Mouse (Mus musculus) forebrain, embryonic 14.5 days (tissue): ENCODE measurements around the gene Bmpr1b. TPM values are rescaled to one million over a fixed set of nuclear protein-coding genes. Genes with fewer than 3 reads are reported as not detected.

Source experiments
- ATAC-seq: fragments of 200-750 bp; cut with Nextera tagmentation; 2 replicates; pipeline ENCODE4 v1.8.0; 2017; ENCODE audit warnings: mild to moderate bottlenecking, moderate library complexity
- DNase-seq: peaks from one replicate; pipeline ENCODE4 v3.0.0-alpha.2; 2015; ENCODE audit warnings: low spot score
- H3K27ac ChIP-seq: fragments of 300-500 bp; sonication (generic); 2 replicates; pipeline ENCODE4 v1.5.1; 2014; ENCODE audit warnings: low read depth, mild to moderate bottlenecking, control low read depth, low read length, moderate library complexity
- H3K27me3 ChIP-seq: fragments of 300-500 bp; sonication (generic); replicated peaks from 2 replicates; pipeline ENCODE4 v1.6.1; 2014; ENCODE audit warnings: low read length, control low read depth, mixed read lengths; ENCODE audit not compliant: control insufficient read depth, insufficient read depth
- H3K36me3 ChIP-seq: fragments of 300-500 bp; sonication (generic); 2 replicates; pipeline ENCODE4 v1.6.1; 2014; ENCODE audit warnings: low read length, control low read depth; ENCODE audit not compliant: control insufficient read depth, insufficient read depth
- H3K4me1 ChIP-seq: fragments of 300-500 bp; sonication (generic); 2 replicates; pipeline ENCODE4 v1.6.1; 2014; ENCODE audit warnings: antibody characterized with exemption, low read length, control low read depth; ENCODE audit not compliant: control insufficient read depth, insufficient read depth
- H3K4me2 ChIP-seq: fragments of 300-500 bp; sonication (generic); 2 replicates; pipeline ENCODE4 v1.6.1; 2014; ENCODE audit warnings: mild to moderate bottlenecking, control low read depth, low read length
- H3K4me3 ChIP-seq: fragments of 300-500 bp; sonication (generic); 2 replicates; pipeline ENCODE4 v1.5.1; 2014; ENCODE audit warnings: low read depth, low read length, control low read depth
- H3K9ac ChIP-seq: fragments of 300-500 bp; sonication (generic); 2 replicates; pipeline ENCODE4 v1.6.1; 2014; ENCODE audit warnings: mild to moderate bottlenecking, low read length, control low read depth, moderate library complexity
- H3K9me3 ChIP-seq: fragments of 300-500 bp; sonication (generic); replicated peaks from 2 replicates; pipeline ENCODE4 v1.6.1; 2016; ENCODE audit warnings: low read length, control low read depth, mixed read lengths; ENCODE audit not compliant: control insufficient read depth
- WGBS: fragments of 180-500 bp; shearing (Covaris S2); extraction: QIAGEN DNeasy Blood & Tissue Kit; methylation state at CpG from one replicate; pipeline ENCODE4 v1.1.7; 2014; 5-methylcytosine and 5-hydroxymethylcytosine counted together
- polyA plus RNA-seq: library from polyadenylated mRNA; unstranded; fragments of >200 nt; fragmentation: Nextera tagmentation; extraction: Ambion mirVana; gene quantifications from 2 replicates; pipeline ENCODE4 v1.2.1, GENCODE M21; 2014

Gene Bmpr1b
- polyA plus RNA-seq, 1 experiment from 2014 or later: 4.2 TPM

- no peaks in the 10 kb centered on the region for H3K4me1 ChIP-seq
- peak; percentile 74 for ATAC-seq
- no peak overlapping the region for H3K27ac ChIP-seq
- no peaks in the 10 kb centered on the region for H3K9me3 ChIP-seq
- no peak overlapping the region for H3K9ac ChIP-seq
- 55% methylated on average over 3 of the region's 3 CpGs for WGBS
- no peaks in the 10 kb centered on the region for H3K36me3 ChIP-seq
- no peak overlapping the region for H3K4me2 ChIP-seq
- no peak overlapping the region for H3K4me3 ChIP-seq
- peak; percentile 69 for DNase-seq
- no peaks in the 10 kb centered on the region for H3K27me3 ChIP-seq
Observed at GRCm38 (mm10) chr3:141794371-141794770, 374.9 kb downstream of the Bmpr1b start.

GRCm38 (mm10) chr3:141793755-141794154 lies 375.5 kb downstream of the Bmpr1b start:
- Histone ChIP-seq H3K4me2 (no peak overlapping the region), H3K9me3 (no peaks in the 10 kb centered on the region), H3K36me3 (no peaks in the 10 kb centered on the region), H3K4me3 (no peak overlapping the region), H3K27ac (no peak overlapping the region), H3K4me1 (no peaks in the 10 kb centered on the region), H3K27me3 (no peaks in the 10 kb centered on the region), H3K9ac (no peak overlapping the region)
- WGBS: 80% methylated on average over 2 of the region's 2 CpGs
- ATAC-seq (no peak), DNase-seq (no peak)

- Histone ChIP-seq H3K9me3 (no peaks in the 10 kb centered on the region), H3K36me3 (no peaks in the 10 kb centered on the region), H3K9ac (no peak overlapping the region), H3K27ac (no peak overlapping the region), H3K4me2 (no peak overlapping the region), H3K27me3 (no peaks in the 10 kb centered on the region), H3K4me3 (no peak overlapping the region), H3K4me1 (peaks cover under 1% of the 10 kb centered on the region)
- 91% methylated on average over 1 of the region's 1 CpGs for WGBS
- ATAC-seq (no peak), DNase-seq (no peak)
Observed at GRCm38 (mm10) chr3:141792106-141792505, 377.1 kb downstream of the Bmpr1b start.

DNA sequence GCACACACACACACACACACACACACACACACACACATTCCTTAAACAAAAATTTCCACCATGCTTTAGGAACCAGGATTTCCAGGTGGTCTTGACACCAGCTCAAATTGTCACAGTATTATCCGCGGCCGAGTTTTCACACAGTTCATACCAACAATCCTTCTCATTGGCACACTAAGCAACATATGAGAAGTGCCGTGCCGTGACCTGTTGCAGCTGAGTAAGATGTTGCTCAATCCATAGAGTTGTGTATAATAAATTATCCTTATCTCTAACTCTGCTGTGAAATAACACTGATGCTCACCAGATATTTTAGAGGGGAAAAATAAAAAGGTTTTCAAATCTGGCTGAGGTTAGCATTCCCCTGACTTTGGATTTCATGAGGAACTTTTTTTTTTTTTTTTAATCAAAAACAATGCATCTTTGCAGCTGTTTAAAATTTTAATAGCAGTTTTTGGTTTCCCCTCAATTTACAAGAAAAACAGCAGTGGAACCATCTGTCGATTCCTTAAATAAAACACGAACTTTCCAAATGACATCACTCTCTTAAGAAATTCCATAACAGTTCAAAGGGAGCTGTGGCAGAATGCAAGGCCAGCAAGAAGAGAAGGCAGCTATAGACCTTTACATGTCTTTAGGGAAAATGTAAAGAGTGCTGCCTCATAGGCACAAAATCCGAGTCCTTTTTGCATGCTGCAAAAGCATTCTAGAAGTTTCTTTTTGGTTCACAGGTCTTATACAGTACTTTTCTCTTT lies 378.0 kb downstream of the Bmpr1b start:
- DNase-seq: no peak
- WGBS: 81% methylated on average over 8 of the region's 8 CpGs
- Histone ChIP-seq H3K36me3 (no peaks in the 10 kb centered on the region), H3K4me1 (peaks cover 4% of the 10 kb centered on the region), H3K4me2 (no peak overlapping the region), H3K27ac (no peak overlapping the region), H3K9ac (no peak overlapping the region), H3K4me3 (no peak overlapping the region), H3K27me3 (no peaks in the 10 kb centered on the region), H3K9me3 (no peaks in the 10 kb centered on the region)
- no peak for ATAC-seq

Other genes with a start within 250 kb of the Bmpr1b start
- 13.3 and 14.3 TPM in 2 replicates for gene Pdlim5, start 226.3 kb upstream of the Bmpr1b start, polyA plus RNA-seq